ENCODE assay signal across 8 mouse cellular contexts in genomic region chr9:72408131-72408586, GRCm38 (mm10). TPM values are rescaled to one million over a fixed set of nuclear protein-coding genes. Genes with fewer than 3 reads are reported as not detected.
DNase-seq lines count a peak whose midpoint lies in the region; ATAC-seq and TF ChIP-seq lines count a peak whose summit lies in the region.

No protein-coding gene starts in this region.

- peak overlapping the region; percentile 65 for H3K4me3 ChIP-seq in G1E (ENCODE audit: low read depth, low read length)
- H3K4me3 ChIP-seq in forebrain, embryonic 15.5 days: peak overlapping the region; percentile 28
- peak overlapping the region; percentile 12 for H3K4me3 ChIP-seq in lung, adult 2 months (replicated peaks; ENCODE audit: extremely low read depth, low read depth, low read length)
- H3K4me3 ChIP-seq in neural tube, embryonic 15.5 days (replicated peaks): peak overlapping the region; percentile 30

- H3K9ac ChIP-seq in forebrain, embryonic 15.5 days (replicated peaks): peak overlapping the region; percentile 30; the same call in 1 of the 2 replicates
- no peak overlapping the region for H3K9ac ChIP-seq in neural tube, embryonic 15.5 days (replicated peaks)

- H3K4me1 ChIP-seq in G1E (ENCODE audit: insufficient read depth, low read depth, low read length): peaks cover 78% of the 10 kb centered on the region
- peaks cover 8% of the 10 kb centered on the region; the same call in 1 of the 2 replicates for H3K4me1 ChIP-seq in forebrain, embryonic 15.5 days
- H3K4me1 ChIP-seq in lung, adult 2 months (ENCODE audit: control insufficient read depth, insufficient read depth, low read length): 0 out of 2 replicates have a peak, but pooled peaks cover 2% of the 10 kb centered on the region
- peaks cover 5% of the 10 kb centered on the region; the same call in 1 of the 2 replicates for H3K4me1 ChIP-seq in neural tube, embryonic 15.5 days

- H3K36me3 ChIP-seq in G1E (replicated peaks): no peaks in the 10 kb centered on the region
- H3K36me3 ChIP-seq in forebrain, embryonic 15.5 days: no peaks in the 10 kb centered on the region
- no peaks in the 10 kb centered on the region for H3K36me3 ChIP-seq in neural tube, embryonic 15.5 days

- H3K27me3 ChIP-seq in G1E (ENCODE audit: insufficient read depth, low read length): no peaks in the 10 kb centered on the region
- no peaks in the 10 kb centered on the region for H3K27me3 ChIP-seq in forebrain, embryonic 15.5 days
- no peaks in the 10 kb centered on the region for H3K27me3 ChIP-seq in neural tube, embryonic 15.5 days (replicated peaks)

- 7% methylated on average over 12 of the region's 12 CpGs for WGBS in forebrain, embryonic 15.5 days
- 8% methylated on average over 12 of the region's 12 CpGs for WGBS in lung, adult 2 months
- 10% methylated on average over 12 of the region's 12 CpGs for WGBS in neural tube, embryonic 15.5 days

- intact Hi-C loops in heart, postnatal 36 days (cut with DNase I): loop anchor here (1.0 to 5.0 kb wide), 3 partner anchors 148 to 761 kb away; no protein-coding TSS in a partner anchor

- no peak overlapping the region for H3K27ac ChIP-seq in forebrain, embryonic 15.5 days (replicated peaks)
- no peak overlapping the region for H3K27ac ChIP-seq in neural tube, embryonic 15.5 days (replicated peaks)

- TF ChIP-seq POLR2A in lung, adult 2 months (IDR thresholded peaks at IDR 0.05; ENCODE audit: borderline replicate concordance, extremely low read depth, low read depth, low read length): no peak

- no peak for ATAC-seq in G1E (ENCODE audit: extremely low read depth, insufficient number of reproducible peaks, low FRiP score, poor library complexity, severe bottlenecking)
- ATAC-seq in forebrain, embryonic 15.5 days (replicated peaks): peak; percentile 87
- ATAC-seq in neural tube, embryonic 15.5 days (ENCODE audit: low FRiP score): peak; percentile 82

- DNase-seq in G1E (ENCODE audit: low spot score): peak; percentile 56
- peak; percentile 57 for DNase-seq in cerebellum, adult 11-12 months
- peak; percentile 82 to 83 for DNase-seq in heart, postnatal 36 days
- peak; percentile 65 to 90 for DNase-seq in layer of hippocampus, adult 18-20 months (ENCODE audit: low spot score in 2 of 2)
- peak; percentile 77 for DNase-seq in lung, adult 2 months
- peak; percentile 92 for DNase-seq in testis, postnatal 10 days (ENCODE audit: low spot score)

- TF ChIP-seq CTCF in G1E (IDR thresholded peaks at IDR 0.05; ENCODE audit: low read depth, low read length): peak; percentile 83
- peak; percentile 97 for TF ChIP-seq CTCF in lung, adult 2 months (IDR thresholded peaks at IDR 0.05; ENCODE audit: insufficient read depth, low read length)

- H3K9me3 ChIP-seq in G1E (replicated peaks): no peaks in the 10 kb centered on the region; the same call in 1 of the 2 replicates
- H3K9me3 ChIP-seq in forebrain, embryonic 15.5 days: no peaks in the 10 kb centered on the region
- H3K9me3 ChIP-seq in neural tube, embryonic 15.5 days (replicated peaks): no peaks in the 10 kb centered on the region

- peak overlapping the region; percentile 35 for H3K4me2 ChIP-seq in forebrain, embryonic 15.5 days (replicated peaks)
- H3K4me2 ChIP-seq in neural tube, embryonic 15.5 days: peak overlapping the region; percentile 55

RNA-seq across cellular contexts. Expression of gene Mns1, which starts 29.7 kb away (rescaled TPM):
- total RNA-seq in G1E (2014; fragmentation: Nextera tagmentation) (138 and 151 TPM in 2 replicates), G1E (2017) (219 and 357 TPM in 2 replicates)
- polyA plus RNA-seq in G1E (2012): 24.4 and 33.2 TPM in 2 replicates
- polyA plus RNA-seq in forebrain, embryonic 15.5 days (2015; fragmentation: Nextera tagmentation; extraction: Ambion mirVana): 14.1 and 15.0 TPM in 2 replicates
- under 1 TPM; 0.14 to 0.30 TPM for total RNA-seq in heart, postnatal 36 days (2021)
- 1 to 10 TPM; 1.8 to 2.2 TPM for total RNA-seq in layer of hippocampus, adult 18-20 months (2021)
- 0.85 and 1.3 TPM in 2 replicates for polyA plus RNA-seq in lung, adult 2 months (2012; rRNA removed)
- 6.4 and 13.2 TPM in 2 replicates for polyA plus RNA-seq in neural tube, embryonic 15.5 days (2015; fragmentation: Nextera tagmentation; extraction: Ambion mirVana)

Comparison
In these comparisons a context has a peak if more than half of its experiments do, and no peak if none do; other contexts are left out.
1. H3K4me3 ChIP-seq: peak in every context shown above with its lines; median percentile 65 in G1E; 30 in neural tube, embryonic 15.5 days; 28 in forebrain, embryonic 15.5 days; 12 in lung, adult 2 months.